Mouse (Mus musculus) myocyte (in vitro differentiated cells): ENCODE results near the gene Siglece.

Experiments used
- MAX ChIP-seq: IDR thresholded peaks from one replicate; pipeline ENCODE4 v1.6.1; 2011; ENCODE audit warnings: low read depth, mild to moderate bottlenecking, control low read depth
- MYOD1 ChIP-seq, 3 experiments: IDR thresholded peaks; one replicate each; pipeline ENCODE4 v1.6.1; 2011; ENCODE audit warnings: control low read depth in 2 of 3, low read depth in 2 of 3, mild to moderate bottlenecking in 2 of 3, moderate library complexity in 1 of 3; ENCODE audit not compliant: insufficient read length in 2 of 3, control insufficient read depth in 1 of 3
- MYOG ChIP-seq, 3 experiments: IDR thresholded peaks; one replicate each; pipeline ENCODE4 v1.6.1; 2011; ENCODE audit warnings: control low read depth in 2 of 3, low read depth in 2 of 3, mild to moderate bottlenecking in 2 of 3; ENCODE audit not compliant: insufficient read length in 2 of 3, control insufficient read depth in 1 of 3, insufficient read depth in 1 of 3
- POLR2A ChIP-seq: IDR thresholded peaks from one replicate; pipeline ENCODE4 v1.6.1; 2011; ENCODE audit warnings: low read depth, mild to moderate bottlenecking, control low read depth, moderate library complexity; ENCODE audit not compliant: insufficient read length
- POLR2AphosphoS2 ChIP-seq: IDR thresholded peaks from one replicate; pipeline ENCODE4 v1.6.1; 2011; ENCODE audit warnings: low read depth, control low read depth; ENCODE audit not compliant: insufficient read length
- SRF ChIP-seq: IDR thresholded peaks from one replicate; pipeline ENCODE4 v1.6.1; 2011; ENCODE audit warnings: low read depth; ENCODE audit not compliant: control insufficient read depth, insufficient read length
- TCF12 ChIP-seq: IDR thresholded peaks from one replicate; pipeline ENCODE4 v1.6.1; 2011; ENCODE audit warnings: mild to moderate bottlenecking, control low read depth; ENCODE audit not compliant: poor library complexity, insufficient read depth, severe bottlenecking

GRCm38 (mm10) chr7:43643046-43643652 is 16.8 kb downstream of the Siglece start:
- TF ChIP-seq POLR2A (no peak), SRF (no peak), TCF12 (no peak), POLR2AphosphoS2 (no peak), MAX (no peak), MYOD1 (IDR thresholded peaks at IDR 0.05; ENCODE audit: control insufficient read depth in 1 of 3, insufficient read length in 2 of 3, low read depth in 2 of 3) (no peak), MYOG (IDR thresholded peaks at IDR 0.05; ENCODE audit: control insufficient read depth in 1 of 3, insufficient read depth in 1 of 3, insufficient read length in 2 of 3, low read depth in 2 of 3) (no peak)
